Mouse (Mus musculus) gastrocnemius, postnatal 25 days (tissue): Measurements from ENCODE around the gene Card9. TPM values are rescaled to one million over a fixed set of nuclear protein-coding genes. Genes with fewer than 3 reads are reported as not detected.

Experiments used
- total RNA-seq, 2 experiments: library from RNA; stranded (reverse); gene quantifications; 1 replicate in 1 of 2; 2 replicates in 1 of 2; pipeline ENCODE4 v1.2.3; 2021

Card9 gene
- total RNA-seq, 2 experiments from 2014 or later = 0.46 to 0.56 TPM

Other genes starting within 250 kb of the Card9 start
- 10 to 100 TPM; 18.2 to 23.7 TPM for gene Nacc2, start 237.7 kb downstream of the Card9 start, total RNA-seq
- gene Lhx3, start 152.6 kb downstream of the Card9 start, total RNA-seq = not detected
- gene Qsox2, start 123.4 kb downstream of the Card9 start, total RNA-seq = 1 to 10 TPM; 3.1 to 4.0 TPM
- gene Ccdc187, start 66.4 kb downstream of the Card9 start, total RNA-seq = under 1 TPM in 1 of 2 experiments, not detected in 1; 0.03 TPM
- 1 to 10 TPM; 3.1 TPM for gene Gpsm1, start 45.4 kb downstream of the Card9 start, total RNA-seq
- 10 to 100 TPM; 18.3 to 18.7 TPM for gene Dnlz, start 8.8 kb downstream of the Card9 start, total RNA-seq
- gene Snapc4, start 19.7 kb upstream of the Card9 start, total RNA-seq = 1 to 10 TPM; 5.7 to 5.9 TPM
- 10 to 100 TPM; 24.9 to 27.3 TPM for gene Entr1, start 28.4 kb upstream of the Card9 start, total RNA-seq
- gene Pmpca, start 28.4 kb upstream of the Card9 start, total RNA-seq = 100 to 1,000 TPM; 128 to 139 TPM
- gene Inpp5e, start 48.3 kb upstream of the Card9 start, total RNA-seq = 1 to 10 TPM; 6.5 to 7.6 TPM
- 10 to 100 TPM; 22.0 to 23.9 TPM for gene Sec16a, start 84.3 kb upstream of the Card9 start, total RNA-seq
- gene Notch1, start 155.7 kb upstream of the Card9 start, total RNA-seq = 1 to 10 TPM; 7.0 to 9.2 TPM
- 10 to 100 TPM; 42.3 to 67.2 TPM for gene Egfl7, start 219.1 kb upstream of the Card9 start, total RNA-seq
- gene Gm20532, start 225.7 kb upstream of the Card9 start, total RNA-seq = not detected
- 10 to 100 TPM in 1 of 2 experiments, 1 to 10 TPM in 1; 3.0 to 14.6 TPM for gene Agpat2, start 243.5 kb upstream of the Card9 start, total RNA-seq